Mouse (Mus musculus) stomach, postnatal 0 days (tissue): Measurements from ENCODE around the gene Vps25. TPM values are rescaled to one million over a fixed set of nuclear protein-coding genes. Genes with fewer than 3 reads are reported as not detected.

Source experiments
- ATAC-seq: fragments of 200-750 bp; cut with Nextera tagmentation; 2 replicates; pipeline ENCODE4 v1.8.0; 2017; ENCODE audit not compliant: low FRiP score, low TSS enrichment
- DNase-seq: peaks from one replicate; pipeline ENCODE4 v3.0.0-alpha.2; 2016; ENCODE audit warnings: low spot score
- H3K27ac ChIP-seq: fragments of 300-500 bp; sonication (generic); replicated peaks from 2 replicates; pipeline ENCODE4 v1.5.1; 2014; ENCODE audit warnings: mild to moderate bottlenecking, control low read depth
- H3K27me3 ChIP-seq: fragments of 300-500 bp; sonication (generic); 2 replicates; pipeline ENCODE4 v1.6.1; 2014; ENCODE audit warnings: low read length; ENCODE audit not compliant: control insufficient read depth, insufficient read depth
- H3K36me3 ChIP-seq: fragments of 300-500 bp; sonication (generic); 2 replicates; pipeline ENCODE4 v1.6.1; 2014; ENCODE audit warnings: low read length, mixed read lengths; ENCODE audit not compliant: control insufficient read depth, insufficient read depth
- H3K4me1 ChIP-seq: fragments of 300-500 bp; sonication (generic); replicated peaks from 2 replicates; pipeline ENCODE4 v1.6.1; 2014; ENCODE audit warnings: antibody characterized with exemption; ENCODE audit not compliant: control insufficient read depth, insufficient read depth
- H3K4me2 ChIP-seq: fragments of 300-500 bp; sonication (generic); replicated peaks from 2 replicates; pipeline ENCODE4 v1.6.1; 2014; ENCODE audit warnings: low read depth, mild to moderate bottlenecking, control low read depth, moderate library complexity
- H3K4me3 ChIP-seq: fragments of 300-500 bp; sonication (generic); 2 replicates; pipeline ENCODE4 v1.5.1; 2014; ENCODE audit warnings: low read depth, low read length, control low read depth
- H3K9ac ChIP-seq: fragments of 300-500 bp; sonication (generic); 2 replicates; pipeline ENCODE4 v1.6.1; 2014; ENCODE audit warnings: mild to moderate bottlenecking, low read length, control low read depth, mixed read lengths
- H3K9me3 ChIP-seq: fragments of 300-500 bp; sonication (generic); 2 replicates; pipeline ENCODE4 v1.6.1; 2016; ENCODE audit warnings: low read length; ENCODE audit not compliant: control insufficient read depth
- CTCF ChIP-seq: IDR thresholded peaks from 2 replicates; pipeline ENCODE4 v1.5.1; 2016; ENCODE audit warnings: antibody characterized with exemption, low read depth, mild to moderate bottlenecking, moderate library complexity
- EP300 ChIP-seq: optimal IDR thresholded peaks from 2 replicates; pipeline ENCODE3; 2016; ENCODE audit warnings: antibody characterized with exemption
- WGBS: fragments of 180-500 bp; shearing (Covaris S2); extraction: QIAGEN DNeasy Blood & Tissue Kit; methylation state at CpG from one replicate; pipeline ENCODE4 v1.1.7; 2014; 5-methylcytosine and 5-hydroxymethylcytosine counted together
- polyA plus RNA-seq: library from polyadenylated mRNA; unstranded; fragments of >200 nt; fragmentation: Nextera tagmentation; extraction: Ambion mirVana; gene quantifications from 2 replicates; pipeline ENCODE4 v1.2.1, GENCODE M21; 2015

Vps25 gene
- polyA plus RNA-seq: 141 and 157 TPM in 2 replicates

DNA sequence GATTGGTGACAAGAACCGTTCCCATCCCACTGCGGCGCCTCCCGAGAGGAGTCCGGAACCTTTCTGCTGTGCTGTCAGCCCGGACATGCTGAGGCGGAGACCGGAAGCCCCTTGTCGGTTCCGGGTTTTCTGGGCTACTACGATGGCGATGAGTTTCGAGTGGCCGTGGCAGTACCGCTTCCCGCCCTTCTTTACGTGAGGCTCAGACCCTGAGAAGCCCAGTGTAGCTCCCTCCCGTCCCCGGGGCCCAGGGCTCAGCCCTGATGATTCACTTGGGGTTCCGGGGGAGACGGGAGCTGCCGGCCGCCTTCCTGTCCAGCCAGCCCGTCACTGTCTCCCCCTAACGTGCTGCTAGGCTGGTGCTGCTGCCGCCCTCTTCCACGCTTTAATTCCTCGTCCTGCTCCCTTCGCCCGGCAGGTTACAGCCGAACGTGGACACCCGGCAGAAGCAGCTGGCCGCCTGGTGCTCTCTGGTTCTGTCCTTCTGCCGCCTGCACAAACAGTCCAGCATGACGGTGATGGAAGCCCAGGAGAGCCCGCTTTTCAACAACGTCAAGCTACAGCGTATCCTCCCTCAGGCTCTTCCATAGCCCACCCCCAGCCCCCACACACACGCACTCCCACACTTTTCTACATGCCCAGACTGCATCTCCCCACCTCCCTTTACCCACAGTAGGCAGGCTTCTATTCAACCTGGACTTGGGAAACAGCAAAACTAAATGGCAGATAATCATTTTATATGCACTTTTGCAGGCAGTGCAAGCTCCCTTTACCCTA lies at the start of gene Vps25:
Vps25 (plus strand) TSS at position 95 of the 777 bp plus-strand sequence.
- peak within 1 kb of the TSS; percentile 83 for H3K9ac ChIP-seq
- peaks cover 2% of the 10 kb centered on the region; the same call in 1 of the 2 replicates for H3K36me3 ChIP-seq
- no peaks in the 10 kb centered on the region for H3K27me3 ChIP-seq
- no peak for TF ChIP-seq EP300
- peak; percentile 41 for TF ChIP-seq CTCF
- ATAC-seq: peak; percentile 87
- H3K4me2 ChIP-seq: peak within 1 kb of the TSS; percentile 82
- H3K27ac ChIP-seq: peak within 1 kb of the TSS; percentile 92
- DNase-seq: peak; percentile 86
- H3K4me1 ChIP-seq: no peaks in the 10 kb centered on the region; the same call in none of the 2 replicates
- H3K9me3 ChIP-seq: no peaks in the 10 kb centered on the region
- under 1% methylated on average over 40 of the region's 40 CpGs for WGBS
- peak within 1 kb of the TSS; percentile 75 for H3K4me3 ChIP-seq

DNA sequence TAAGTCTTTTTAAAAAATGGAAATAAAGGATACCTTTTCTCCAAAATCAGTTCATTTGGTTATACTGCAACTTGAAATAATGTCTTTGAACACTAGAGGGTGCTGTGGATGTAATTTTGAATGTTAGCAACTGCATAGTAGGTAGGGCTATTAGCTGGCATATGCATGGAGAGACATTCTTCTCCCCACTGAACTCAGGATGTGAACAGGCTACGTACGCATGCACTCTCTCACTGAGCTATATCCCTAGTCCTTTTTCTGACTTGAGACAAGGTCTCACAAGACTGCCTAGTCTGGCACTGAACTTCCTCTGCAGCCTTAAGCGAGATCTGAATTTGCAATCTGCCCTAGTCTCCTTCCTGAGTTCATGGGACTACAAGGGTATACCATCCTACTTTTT lies 41.5 kb upstream of the Vps25 start:
- ATAC-seq: peak; percentile 75
- Histone ChIP-seq H3K4me3 (no peak overlapping the region), H3K9ac (no peak overlapping the region), H3K4me1 (no peaks in the 10 kb centered on the region), H3K27ac (no peak overlapping the region), H3K4me2 (no peak overlapping the region), H3K9me3 (no peaks in the 10 kb centered on the region), H3K27me3 (no peaks in the 10 kb centered on the region), H3K36me3 (peaks cover 27% of the 10 kb centered on the region)
- DNase-seq: no peak
- 30% methylated on average over 3 of the region's 3 CpGs for WGBS
- TF ChIP-seq EP300: no peak
- peak; percentile 90 for TF ChIP-seq CTCF

DNA sequence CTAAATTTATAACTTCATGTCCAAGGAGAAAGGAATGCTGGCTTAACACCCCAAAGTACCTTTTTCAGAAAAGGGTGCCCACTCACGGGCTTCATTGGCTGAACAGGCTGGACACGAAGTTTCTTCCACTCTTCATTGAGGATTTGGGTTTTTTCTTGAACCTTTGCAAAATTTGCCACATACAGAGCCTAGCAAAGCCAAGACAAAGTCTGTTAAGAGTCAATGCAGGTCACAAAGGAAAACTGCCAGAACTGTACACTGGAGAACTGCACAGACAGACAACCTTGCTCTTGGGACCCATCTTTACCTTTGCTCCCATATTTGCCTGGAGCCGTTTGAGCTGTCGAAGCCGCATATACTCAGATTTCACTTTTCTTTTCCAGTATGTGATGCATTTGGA lies 36.6 kb upstream of the Vps25 start:
- WGBS: 91% methylated on average over 5 of the region's 5 CpGs
- DNase-seq: no peak
- Histone ChIP-seq H3K27ac (no peak overlapping the region), H3K9ac (no peak overlapping the region), H3K4me3 (no peak overlapping the region), H3K4me1 (no peaks in the 10 kb centered on the region), H3K36me3 (peaks cover 16% of the 10 kb centered on the region), H3K9me3 (no peaks in the 10 kb centered on the region), H3K27me3 (no peaks in the 10 kb centered on the region), H3K4me2 (no peak overlapping the region)
- ATAC-seq: no peak
- TF ChIP-seq EP300 (no peak), CTCF (no peak)

DNA sequence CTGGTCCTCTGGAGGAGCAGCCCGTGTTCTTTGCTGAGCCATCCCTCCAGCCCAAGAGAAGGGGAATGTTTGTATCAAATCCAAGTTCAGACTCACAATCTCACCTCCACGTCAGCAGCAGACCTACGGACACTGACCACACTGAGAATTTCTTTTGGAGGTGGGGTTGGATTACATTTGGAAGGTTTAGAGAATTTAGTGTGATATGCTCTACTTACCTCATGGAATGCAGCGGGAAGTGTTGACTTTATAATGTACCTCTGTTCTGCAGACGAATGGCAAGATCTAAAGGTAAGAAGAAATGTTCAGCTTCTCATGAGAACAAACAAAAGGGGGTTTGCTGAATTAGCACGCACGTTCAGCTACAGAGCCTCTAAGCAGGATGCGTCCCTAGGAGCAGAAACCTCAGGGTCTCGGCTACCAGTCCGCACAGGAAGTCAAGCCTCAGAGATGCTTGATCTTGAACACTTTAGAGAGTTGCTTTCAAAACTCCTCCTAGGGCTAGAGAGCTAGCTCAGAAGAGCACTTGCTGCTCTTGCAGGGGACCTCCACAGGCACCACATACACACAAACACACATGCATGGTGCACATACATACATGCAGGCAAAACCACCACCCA lies 35.0 kb upstream of the Vps25 start:
- peaks cover 14% of the 10 kb centered on the region for H3K36me3 ChIP-seq
- no peak for ATAC-seq
- 80% methylated on average over 10 of the region's 10 CpGs for WGBS
- no peak overlapping the region for H3K9ac ChIP-seq
- no peak overlapping the region for H3K4me2 ChIP-seq
- no peaks in the 10 kb centered on the region for H3K9me3 ChIP-seq
- H3K4me3 ChIP-seq: no peak overlapping the region
- DNase-seq: no peak
- TF ChIP-seq CTCF (no peak), EP300 (no peak)
- H3K4me1 ChIP-seq: no peaks in the 10 kb centered on the region
- no peak overlapping the region for H3K27ac ChIP-seq
- H3K27me3 ChIP-seq: no peaks in the 10 kb centered on the region

DNA sequence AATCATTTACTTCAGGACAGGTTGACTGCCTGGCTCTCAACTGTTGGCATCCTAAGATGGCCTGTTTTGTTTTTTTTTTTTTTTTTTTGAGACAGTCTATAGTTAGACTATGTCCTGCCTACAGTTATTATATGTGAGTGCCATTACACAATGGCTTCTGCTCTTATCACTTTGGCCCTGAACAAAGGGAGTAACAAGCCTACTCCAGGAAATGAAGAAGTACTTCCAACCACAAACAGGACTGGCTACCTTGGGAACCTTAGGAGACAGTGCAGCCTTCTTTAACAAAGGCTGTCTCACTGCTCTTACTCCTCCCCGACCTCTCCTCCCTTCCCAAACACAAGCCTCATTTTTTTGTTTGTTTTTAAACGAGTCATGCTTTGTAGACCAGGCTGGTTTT lies 32.7 kb upstream of the Vps25 start:
- H3K9ac ChIP-seq: no peak overlapping the region
- H3K4me3 ChIP-seq: no peak overlapping the region
- DNase-seq: no peak
- no peak for TF ChIP-seq CTCF
- TF ChIP-seq EP300: no peak
- peak overlapping the region; percentile 2; the same call in 1 of the 2 replicates for H3K27ac ChIP-seq
- no peak overlapping the region for H3K4me2 ChIP-seq
- ATAC-seq: peak; percentile 66
- H3K4me1 ChIP-seq: no peaks in the 10 kb centered on the region
- peaks cover 3% of the 10 kb centered on the region for H3K36me3 ChIP-seq
- H3K27me3 ChIP-seq: no peaks in the 10 kb centered on the region
- no peaks in the 10 kb centered on the region for H3K9me3 ChIP-seq
- 24% methylated on average over 2 of the region's 2 CpGs for WGBS
